Mouse (Mus musculus): ENCODE results near the gene Anks1b. TPM values are rescaled to one million over a fixed set of nuclear protein-coding genes. Genes with fewer than 3 reads are reported as not detected.

Anks1b gene
- polyA plus RNA-seq, 1 experiment from 2014 or later, result 3.7 TPM

- no peaks in the 10 kb centered on the region for H3K36me3 ChIP-seq (ENCODE audit: control insufficient read depth, insufficient read depth, low read length)
- 86% methylated on average over 2 of the region's 2 CpGs for WGBS
- no peaks in the 10 kb centered on the region for H3K27me3 ChIP-seq (ENCODE audit: control insufficient read depth, insufficient read depth, low read length)
- H3K4me3 ChIP-seq (ENCODE audit: low read depth, low read length), result no peak overlapping the region
- no peak overlapping the region for H3K4me2 ChIP-seq
- H3K9me3 ChIP-seq (ENCODE audit: control insufficient read depth, low read length), result no peaks in the 10 kb centered on the region
- no peak for DNase-seq (ENCODE audit: low spot score, missing footprints)
- H3K27ac ChIP-seq (ENCODE audit: low read depth, low read length), result no peak overlapping the region
- H3K9ac ChIP-seq (ENCODE audit: low read length), result no peak overlapping the region
- no peak for ATAC-seq (ENCODE audit: low FRiP score)
- H3K4me1 ChIP-seq (ENCODE audit: control insufficient read depth, insufficient read depth, low read length), result no peaks in the 10 kb centered on the region
These were observed 776.4 kb downstream of the Anks1b start for GRCm38 (mm10) chr10:90649681-90650080.

- WGBS, result 69% methylated on average over 7 of the region's 7 CpGs
- Histone ChIP-seq H3K4me2 (no peak overlapping the region), H3K36me3 (ENCODE audit: control insufficient read depth, insufficient read depth, low read length) (no peaks in the 10 kb centered on the region), H3K27ac (ENCODE audit: low read depth, low read length) (no peak overlapping the region), H3K4me3 (ENCODE audit: low read depth, low read length) (no peak overlapping the region), H3K9me3 (ENCODE audit: control insufficient read depth, low read length) (no peaks in the 10 kb centered on the region), H3K9ac (ENCODE audit: low read length) (no peak overlapping the region), H3K4me1 (ENCODE audit: control insufficient read depth, insufficient read depth, low read length) (no peaks in the 10 kb centered on the region), H3K27me3 (ENCODE audit: control insufficient read depth, insufficient read depth, low read length) (no peaks in the 10 kb centered on the region)
- ATAC-seq (ENCODE audit: low FRiP score), result no peak
- DNase-seq (ENCODE audit: low spot score, missing footprints), result no peak
These were observed 784.3 kb downstream of the Anks1b start for GRCm38 (mm10) chr10:90657416-90658120.

GRCm38 (mm10) chr10:90666746-90667145, 793.4 kb downstream of the Anks1b start:
- Histone ChIP-seq H3K9ac (ENCODE audit: low read length) (no peak overlapping the region), H3K4me3 (ENCODE audit: low read depth, low read length) (no peak overlapping the region), H3K27ac (ENCODE audit: low read depth, low read length) (no peak overlapping the region), H3K4me1 (ENCODE audit: control insufficient read depth, insufficient read depth, low read length) (no peaks in the 10 kb centered on the region), H3K9me3 (ENCODE audit: control insufficient read depth, low read length) (no peaks in the 10 kb centered on the region), H3K36me3 (ENCODE audit: control insufficient read depth, insufficient read depth, low read length) (no peaks in the 10 kb centered on the region), H3K4me2 (no peak overlapping the region), H3K27me3 (ENCODE audit: control insufficient read depth, insufficient read depth, low read length) (no peaks in the 10 kb centered on the region)
- WGBS, result 87% methylated on average over 2 of the region's 2 CpGs
- DNase-seq (ENCODE audit: low spot score, missing footprints) (no peak), ATAC-seq (ENCODE audit: low FRiP score) (no peak)

GRCm38 (mm10) chr10:90670291-90670690, 797.0 kb downstream of the Anks1b start:
- H3K9ac ChIP-seq (ENCODE audit: low read length), result no peak overlapping the region
- H3K4me1 ChIP-seq (ENCODE audit: control insufficient read depth, insufficient read depth, low read length), result no peaks in the 10 kb centered on the region
- no peaks in the 10 kb centered on the region for H3K9me3 ChIP-seq (ENCODE audit: control insufficient read depth, low read length)
- H3K4me2 ChIP-seq, result no peak overlapping the region
- no peaks in the 10 kb centered on the region for H3K36me3 ChIP-seq (ENCODE audit: control insufficient read depth, insufficient read depth, low read length)
- WGBS, result 93% methylated on average over 3 of the region's 3 CpGs
- no peak overlapping the region for H3K4me3 ChIP-seq (ENCODE audit: low read depth, low read length)
- no peak overlapping the region for H3K27ac ChIP-seq (ENCODE audit: low read depth, low read length)
- ATAC-seq (ENCODE audit: low FRiP score) (no peak), DNase-seq (ENCODE audit: low spot score, missing footprints) (no peak)
- no peaks in the 10 kb centered on the region for H3K27me3 ChIP-seq (ENCODE audit: control insufficient read depth, insufficient read depth, low read length)

GRCm38 (mm10) chr10:90672135-90672534, 798.8 kb downstream of the Anks1b start:
- Histone ChIP-seq H3K4me1 (ENCODE audit: control insufficient read depth, insufficient read depth, low read length) (no peaks in the 10 kb centered on the region), H3K27ac (ENCODE audit: low read depth, low read length) (no peak overlapping the region), H3K4me2 (no peak overlapping the region), H3K9me3 (ENCODE audit: control insufficient read depth, low read length) (no peaks in the 10 kb centered on the region), H3K9ac (ENCODE audit: low read length) (no peak overlapping the region), H3K36me3 (ENCODE audit: control insufficient read depth, insufficient read depth, low read length) (no peaks in the 10 kb centered on the region), H3K27me3 (ENCODE audit: control insufficient read depth, insufficient read depth, low read length) (no peaks in the 10 kb centered on the region), H3K4me3 (ENCODE audit: low read depth, low read length) (no peak overlapping the region)
- no peak for DNase-seq (ENCODE audit: low spot score, missing footprints)
- ATAC-seq (ENCODE audit: low FRiP score), result no peak
- 90% methylated on average over 3 of the region's 3 CpGs for WGBS

GRCm38 (mm10) chr10:90674362-90674761, 801.1 kb downstream of the Anks1b start:
- H3K4me2 ChIP-seq, result no peak overlapping the region
- no peaks in the 10 kb centered on the region for H3K4me1 ChIP-seq (ENCODE audit: control insufficient read depth, insufficient read depth, low read length)
- 88% methylated on average over 10 of the region's 10 CpGs for WGBS
- H3K9me3 ChIP-seq (ENCODE audit: control insufficient read depth, low read length), result no peaks in the 10 kb centered on the region
- H3K4me3 ChIP-seq (ENCODE audit: low read depth, low read length), result no peak overlapping the region
- ATAC-seq (ENCODE audit: low FRiP score) (no peak), DNase-seq (ENCODE audit: low spot score, missing footprints) (no peak)
- H3K9ac ChIP-seq (ENCODE audit: low read length), result no peak overlapping the region
- H3K27ac ChIP-seq (ENCODE audit: low read depth, low read length), result no peak overlapping the region
- H3K27me3 ChIP-seq (ENCODE audit: control insufficient read depth, insufficient read depth, low read length), result no peaks in the 10 kb centered on the region
- H3K36me3 ChIP-seq (ENCODE audit: control insufficient read depth, insufficient read depth, low read length), result no peaks in the 10 kb centered on the region

- no peak overlapping the region for H3K4me3 ChIP-seq (ENCODE audit: low read depth, low read length)
- DNase-seq (ENCODE audit: low spot score, missing footprints) (no peak), ATAC-seq (ENCODE audit: low FRiP score) (no peak)
- no peaks in the 10 kb centered on the region for H3K9me3 ChIP-seq (ENCODE audit: control insufficient read depth, low read length)
- 90% methylated on average over 3 of the region's 3 CpGs for WGBS
- no peaks in the 10 kb centered on the region for H3K36me3 ChIP-seq (ENCODE audit: control insufficient read depth, insufficient read depth, low read length)
- H3K27me3 ChIP-seq (ENCODE audit: control insufficient read depth, insufficient read depth, low read length), result no peaks in the 10 kb centered on the region
- no peak overlapping the region for H3K4me2 ChIP-seq
- no peaks in the 10 kb centered on the region for H3K4me1 ChIP-seq (ENCODE audit: control insufficient read depth, insufficient read depth, low read length)
- H3K9ac ChIP-seq (ENCODE audit: low read length), result no peak overlapping the region
- H3K27ac ChIP-seq (ENCODE audit: low read depth, low read length), result no peak overlapping the region
These were observed 804.1 kb downstream of the Anks1b start for GRCm38 (mm10) chr10:90677421-90677820.

GRCm38 (mm10) chr10:90679713-90680470, 806.6 kb downstream of the Anks1b start:
- Histone ChIP-seq H3K4me3 (ENCODE audit: low read depth, low read length) (no peak overlapping the region), H3K27ac (ENCODE audit: low read depth, low read length) (no peak overlapping the region), H3K4me2 (no peak overlapping the region), H3K9ac (ENCODE audit: low read length) (no peak overlapping the region), H3K27me3 (ENCODE audit: control insufficient read depth, insufficient read depth, low read length) (no peaks in the 10 kb centered on the region), H3K9me3 (ENCODE audit: control insufficient read depth, low read length) (no peaks in the 10 kb centered on the region), H3K36me3 (ENCODE audit: control insufficient read depth, insufficient read depth, low read length) (no peaks in the 10 kb centered on the region), H3K4me1 (ENCODE audit: control insufficient read depth, insufficient read depth, low read length) (no peaks in the 10 kb centered on the region)
- ATAC-seq (ENCODE audit: low FRiP score), result no peak
- 85% methylated on average over 10 of the region's 10 CpGs for WGBS
- DNase-seq (ENCODE audit: low spot score, missing footprints), result no peak

- 73% methylated on average over 3 of the region's 3 CpGs for WGBS
- H3K4me2 ChIP-seq, result no peak overlapping the region
- H3K27me3 ChIP-seq (ENCODE audit: control insufficient read depth, insufficient read depth, low read length), result no peaks in the 10 kb centered on the region
- no peak overlapping the region for H3K27ac ChIP-seq (ENCODE audit: low read depth, low read length)
- no peaks in the 10 kb centered on the region for H3K4me1 ChIP-seq (ENCODE audit: control insufficient read depth, insufficient read depth, low read length)
- no peak for DNase-seq (ENCODE audit: low spot score, missing footprints)
- no peaks in the 10 kb centered on the region for H3K9me3 ChIP-seq (ENCODE audit: control insufficient read depth, low read length)
- no peak overlapping the region for H3K9ac ChIP-seq (ENCODE audit: low read length)
- no peak overlapping the region for H3K4me3 ChIP-seq (ENCODE audit: low read depth, low read length)
- ATAC-seq (ENCODE audit: low FRiP score), result no peak
- no peaks in the 10 kb centered on the region for H3K36me3 ChIP-seq (ENCODE audit: control insufficient read depth, insufficient read depth, low read length)
These were observed 810.5 kb downstream of the Anks1b start for GRCm38 (mm10) chr10:90683813-90684212.

Data from midbrain, embryonic 11.5 days (tissue).